8 mouse cellular contexts compared by ENCODE assay signal in the genomic region with DNA sequence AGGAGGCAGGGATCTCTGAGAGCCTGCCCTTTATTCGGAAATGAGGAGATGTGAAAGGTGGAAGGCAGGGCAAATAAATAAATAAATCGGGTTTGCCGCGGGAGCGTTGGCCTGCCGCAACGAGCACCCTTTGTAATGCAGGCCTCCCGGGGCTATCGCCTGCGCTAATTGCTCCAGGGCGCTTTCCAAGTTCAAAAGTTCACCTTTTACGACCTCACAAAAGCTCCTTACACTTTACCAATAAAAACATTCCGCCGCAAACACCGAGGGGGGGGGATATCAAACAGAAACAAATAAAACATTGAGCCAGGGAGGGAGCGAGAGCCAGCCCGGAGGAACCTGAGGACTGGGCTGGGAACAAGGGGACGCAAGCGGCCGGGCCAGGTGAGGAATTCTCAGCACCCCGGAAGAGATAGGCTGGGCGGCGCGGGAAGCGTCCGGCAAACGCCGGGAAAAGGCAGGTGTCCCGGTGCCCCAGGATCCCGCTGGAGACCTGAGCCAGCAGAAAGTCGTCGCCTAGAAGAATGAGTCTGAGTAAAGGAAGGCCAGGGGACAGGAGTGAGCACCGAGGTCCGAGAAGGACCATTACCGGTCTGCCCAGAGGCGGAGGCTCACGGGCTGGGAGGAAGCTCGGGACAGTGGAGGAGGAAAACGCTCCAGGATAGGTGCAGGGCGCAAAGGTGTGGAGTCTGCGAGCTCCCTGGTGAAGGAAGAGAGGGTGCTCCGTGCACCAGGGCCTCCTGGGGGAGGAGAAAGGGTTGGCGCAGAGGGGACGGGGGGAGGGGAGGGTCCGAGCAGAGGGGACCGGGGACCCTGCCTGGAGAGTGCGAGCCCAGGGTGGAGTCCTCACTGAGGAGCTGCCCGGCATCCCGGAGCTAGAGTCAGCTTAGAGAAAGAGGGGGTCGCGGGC. TPM values are rescaled to one million over a fixed set of nuclear protein-coding genes. Genes with fewer than 3 reads are reported as not detected.
A peak's percentile ranks its signal among the peaks of the same experiment; 100 is the strongest.
DNase-seq lines count a peak whose midpoint lies in the region; ATAC-seq and TF ChIP-seq lines count a peak whose summit lies in the region.

No protein-coding gene starts in this region.

- no peak for TF ChIP-seq POLR2A in bone marrow, adult 2 months (IDR thresholded peaks at IDR 0.05; ENCODE audit: borderline replicate concordance, control insufficient read depth, low read depth, low read length)
- no peak for TF ChIP-seq POLR2A in testis, adult 2 months (IDR thresholded peaks at IDR 0.05; ENCODE audit: control insufficient read depth, low read depth, low read length)

- peak overlapping the region; percentile 99 for H3K4me2 ChIP-seq in forebrain, postnatal 0 days (ENCODE audit: low read depth)

- H3K9ac ChIP-seq in forebrain, postnatal 0 days, result peak overlapping the region; percentile 49

- no peaks in the 10 kb centered on the region; the same call in 1 of the 2 replicates for H3K4me1 ChIP-seq in bone marrow, adult 2 months (ENCODE audit: control insufficient read depth, insufficient read depth, low read length)
- H3K4me1 ChIP-seq in forebrain, postnatal 0 days (ENCODE audit: insufficient read depth), result 0 out of 2 replicates have a peak, but pooled peaks cover 3% of the 10 kb centered on the region
- H3K4me1 ChIP-seq in testis, adult 2 months (ENCODE audit: control insufficient read depth, insufficient read depth, low read length), result peaks cover 8% of the 10 kb centered on the region

- peaks cover 15% of the 10 kb centered on the region; the same call in 1 of the 2 replicates for H3K27me3 ChIP-seq in forebrain, postnatal 0 days (ENCODE audit: insufficient read depth, low read length)
- H3K27me3 ChIP-seq in testis, adult 2 months (ENCODE audit: control insufficient read depth, insufficient read depth, low read length), result no peaks in the 10 kb centered on the region

- H3K9me3 ChIP-seq in forebrain, postnatal 0 days (ENCODE audit: low read length), result no peaks in the 10 kb centered on the region

- no peak for TF ChIP-seq CTCF in bone marrow, adult 2 months (IDR thresholded peaks at IDR 0.05; ENCODE audit: control insufficient read depth, insufficient read depth, low read length)
- TF ChIP-seq CTCF in forebrain, postnatal 0 days (IDR thresholded peaks at IDR 0.05; ENCODE audit: low read depth), result no peak
- no peak for TF ChIP-seq CTCF in testis, adult 2 months (IDR thresholded peaks at IDR 0.05; ENCODE audit: control insufficient read depth, insufficient read depth, insufficient replicate concordance, low read depth, low read length)

- no peak overlapping the region for H3K27ac ChIP-seq in bone marrow, adult 2 months (ENCODE audit: control insufficient read depth, insufficient read depth, low read depth, low read length, poor library complexity)
- no peak overlapping the region for H3K27ac ChIP-seq in forebrain, postnatal 0 days (ENCODE audit: low read depth, low read length)
- H3K27ac ChIP-seq in testis, adult 2 months (ENCODE audit: control insufficient read depth, insufficient read depth, low read depth, low read length), result peak overlapping the region; percentile 90

- DNase-seq in right cerebral cortex, postnatal 25 days, result peak; percentile 20
- no peak for DNase-seq in right cerebral cortex, adult 18-20 months
- no peak for DNase-seq in forebrain, postnatal 0 days
- DNase-seq in kidney, adult 9 months, result peak; percentile 70
- DNase-seq in lung, postnatal 14 days, result peak; percentile 16
- DNase-seq in layer of hippocampus, adult 9-10 months (ENCODE audit: low spot score), result no peak

- WGBS in bone marrow, adult 2 months, result under 1% methylated on average over 51 of the region's 51 CpGs
- WGBS in forebrain, postnatal 0 days, result under 1% methylated on average over 49 of the region's 51 CpGs

- ATAC-seq in forebrain, postnatal 0 days, result peak; percentile 32

- H3K4me3 ChIP-seq in bone marrow, adult 2 months (replicated peaks; ENCODE audit: control insufficient read depth, low read depth, low read length), result peak overlapping the region; percentile 88
- H3K4me3 ChIP-seq in forebrain, postnatal 0 days (ENCODE audit: low read depth, low read length), result peak overlapping the region; percentile 73
- H3K4me3 ChIP-seq in testis, adult 2 months (ENCODE audit: control insufficient read depth, low read depth, low read length), result peak overlapping the region; percentile 99

- H3K36me3 ChIP-seq in forebrain, postnatal 0 days (ENCODE audit: insufficient read depth), result no peaks in the 10 kb centered on the region
- no peaks in the 10 kb centered on the region for H3K36me3 ChIP-seq in testis, adult 2 months (ENCODE audit: control insufficient read depth, insufficient read depth, low read length)

RNA-seq across cellular contexts. Expression of gene Nr6a1, which starts 2.1 kb away (rescaled TPM):
- 2.3 and 4.3 TPM in 2 replicates for polyA plus RNA-seq in bone marrow, adult 2 months (2011; ENCODE audit: insufficient read depth, insufficient read length, low replicate concordance, missing spikeins)
- total RNA-seq in forebrain, postnatal 0 days (2014; rRNA removed), result 2.1 and 4.6 TPM in 2 replicates
- 0.48 and 0.62 TPM in 2 replicates for polyA plus RNA-seq in forebrain, postnatal 0 days (2015; fragmentation: Nextera tagmentation; extraction: Ambion mirVana)
- polyA plus RNA-seq in testis, adult 2 months (2012; rRNA removed), result 175 and 204 TPM in 2 replicates

RNA-seq across cellular contexts. Expression of gene Olfml2a, which starts 6.4 kb away (rescaled TPM):
- 0.92 and 1.9 TPM in 2 replicates for polyA plus RNA-seq in bone marrow, adult 2 months (2011; ENCODE audit: insufficient read depth, insufficient read length, low replicate concordance, missing spikeins)
- total RNA-seq in forebrain, postnatal 0 days (2014; rRNA removed), result 6.6 and 11.6 TPM in 2 replicates
- 2.8 and 3.2 TPM in 2 replicates for polyA plus RNA-seq in forebrain, postnatal 0 days (2015; fragmentation: Nextera tagmentation; extraction: Ambion mirVana)
- 1.3 and 1.6 TPM in 2 replicates for polyA plus RNA-seq in testis, adult 2 months (2012; rRNA removed)

Comparison
In these comparisons a context has a peak if more than half of its experiments do, and no peak if none do; other contexts are left out.
1. DNase-seq: peak in right cerebral cortex, postnatal 25 days (single experiment), kidney, adult 9 months (single experiment) and lung, postnatal 14 days (single experiment); none in right cerebral cortex, adult 18-20 months (single experiment), forebrain, postnatal 0 days (single experiment) and layer of hippocampus, adult 9-10 months (single experiment).
2. RNA of gene Nr6a1, which starts 2.1 kb away (polyA plus RNA-seq): 175 to 204 TPM in testis, adult 2 months; 2.3 to 4.3 TPM in bone marrow, adult 2 months and 0.48 to 0.62 TPM in forebrain, postnatal 0 days; every median in the first group is over 10 times any median in the second.
3. Peak in every context shown above with its lines, with median percentiles within 50 percentile points of each other: H3K4me3 ChIP-seq.